Mouse (Mus musculus): ENCODE results near the gene Zscan2.
A peak's percentile ranks its signal among the peaks of the same experiment; 100 is the strongest.

Zscan2 gene

DNA sequence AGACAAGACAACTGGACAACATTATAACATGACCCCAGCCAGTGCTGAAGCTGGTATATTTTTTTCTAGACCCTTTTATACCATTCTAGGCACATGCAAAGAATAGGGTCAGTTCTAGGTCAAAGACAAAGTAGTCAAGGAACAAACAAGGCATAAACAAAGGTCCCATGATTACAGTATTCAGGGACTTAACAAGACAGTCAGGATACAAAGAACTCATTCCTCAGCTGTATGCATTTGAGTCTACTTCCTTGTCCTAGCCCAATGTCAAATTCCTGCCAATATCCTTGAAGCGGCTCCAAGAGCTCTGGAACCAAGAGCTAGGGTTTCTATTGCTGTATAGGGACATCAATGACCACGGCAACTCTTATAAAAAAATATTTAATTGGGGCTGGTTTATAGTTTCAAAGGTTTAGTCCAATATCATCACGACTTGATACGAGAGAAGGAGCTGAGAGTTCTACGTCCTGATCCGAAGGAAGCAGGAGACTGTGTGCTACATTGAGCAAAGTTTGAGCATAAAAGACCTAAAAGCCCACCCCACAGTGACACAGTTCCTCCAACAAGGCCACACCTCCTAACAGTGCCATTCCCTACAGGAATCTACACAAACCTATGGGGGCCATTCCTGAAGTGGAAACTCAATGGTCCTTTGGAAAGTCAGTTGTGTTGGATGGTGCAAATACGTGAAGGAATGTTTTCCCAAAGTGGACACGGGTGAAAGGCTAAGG is 16.6 kb upstream of the Zscan2 start:
- no peak for DNase-seq

DNA sequence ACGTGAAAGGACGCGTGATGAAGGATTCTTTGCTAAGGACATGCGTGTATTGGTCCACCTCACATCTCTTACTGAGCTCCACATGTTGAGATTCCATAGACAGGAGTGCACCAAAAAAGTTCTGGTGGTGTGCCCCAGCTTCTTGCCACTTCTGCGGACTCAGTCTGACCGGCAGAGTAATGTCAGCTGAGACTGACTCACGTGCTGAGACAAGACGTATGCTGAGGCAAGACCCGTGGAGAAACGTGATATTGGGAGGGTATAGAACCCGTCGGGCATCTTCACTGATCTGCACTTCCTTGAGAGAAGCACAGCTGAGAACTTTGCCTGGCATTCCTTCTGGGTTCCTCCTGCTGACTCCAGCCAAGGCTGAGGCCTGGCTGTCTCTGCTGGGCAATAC is 16.0 kb upstream of the Zscan2 start:
- DNase-seq: no peak

DNA sequence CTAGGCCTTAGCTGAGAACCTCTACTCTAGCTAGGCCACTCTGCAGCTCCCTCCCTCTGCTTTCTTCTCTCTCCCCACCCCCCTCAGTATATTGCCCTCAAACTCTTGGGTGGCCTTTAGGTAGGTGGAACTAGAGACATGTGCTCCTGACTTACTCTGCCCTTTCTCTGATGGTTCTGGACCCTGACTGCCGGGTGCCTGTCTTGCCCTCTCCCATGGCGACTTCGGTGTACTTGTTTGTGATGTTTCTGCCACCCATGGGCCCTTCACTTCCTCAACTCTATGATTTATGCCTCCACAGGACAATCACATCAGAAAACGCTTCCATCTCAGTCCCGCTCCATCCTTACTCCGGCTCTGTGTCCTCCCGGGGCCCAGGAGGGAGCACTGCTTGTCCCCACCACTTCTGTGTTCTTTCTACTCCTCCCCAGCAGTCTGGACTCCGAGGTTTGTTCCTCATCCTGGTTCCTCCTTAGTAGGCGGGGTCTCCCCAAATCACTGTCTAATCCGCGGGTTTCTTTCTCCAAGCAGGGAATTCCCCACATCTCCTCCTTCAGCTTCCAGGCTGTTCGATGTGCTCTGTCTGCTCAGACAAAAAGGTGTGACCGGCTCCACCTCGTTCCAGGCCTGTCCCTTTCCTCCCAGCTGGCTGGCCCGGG is 15.0 kb upstream of the Zscan2 start:
- no peak for DNase-seq

DNA sequence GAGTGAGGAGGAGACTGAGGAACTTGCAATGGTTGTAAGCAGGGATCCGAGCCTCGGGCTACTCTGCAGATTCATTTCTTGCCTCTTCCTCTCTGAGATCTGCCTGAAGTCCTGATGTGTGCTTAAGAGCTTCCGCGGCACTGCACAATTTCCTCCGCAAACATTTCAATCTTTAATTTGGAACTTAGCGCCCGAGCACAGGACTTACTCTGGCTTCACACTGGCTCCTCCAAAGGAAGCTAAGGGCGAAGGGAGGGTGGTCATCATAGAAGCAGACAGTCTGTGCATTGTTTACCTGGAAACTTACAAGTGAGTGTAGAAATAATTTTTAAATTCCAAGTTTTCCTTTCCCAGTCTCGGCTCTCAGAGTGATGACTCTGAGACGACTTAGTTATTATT is 14.4 kb upstream of the Zscan2 start:
- no peak for DNase-seq

DNA sequence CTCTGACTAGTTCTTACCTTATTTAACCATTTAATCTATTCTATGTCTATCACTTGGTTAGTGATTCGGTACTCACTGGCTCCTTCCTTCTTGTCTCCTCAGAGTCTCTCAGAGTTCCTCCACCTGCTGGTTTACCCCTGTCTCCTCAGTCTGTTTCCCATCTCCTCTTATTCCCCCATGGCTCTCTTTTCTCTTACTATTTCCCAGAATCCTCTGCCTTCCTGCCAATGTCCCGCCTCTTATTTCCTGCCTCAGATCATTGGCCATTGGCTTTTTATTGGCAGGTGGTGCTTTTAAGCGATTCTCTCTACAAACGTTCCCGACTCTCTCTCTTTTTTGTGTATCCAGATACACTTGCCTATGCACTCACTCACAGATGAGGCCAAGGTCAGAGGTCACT is 14.0 kb upstream of the Zscan2 start:
- DNase-seq: no peak

DNA sequence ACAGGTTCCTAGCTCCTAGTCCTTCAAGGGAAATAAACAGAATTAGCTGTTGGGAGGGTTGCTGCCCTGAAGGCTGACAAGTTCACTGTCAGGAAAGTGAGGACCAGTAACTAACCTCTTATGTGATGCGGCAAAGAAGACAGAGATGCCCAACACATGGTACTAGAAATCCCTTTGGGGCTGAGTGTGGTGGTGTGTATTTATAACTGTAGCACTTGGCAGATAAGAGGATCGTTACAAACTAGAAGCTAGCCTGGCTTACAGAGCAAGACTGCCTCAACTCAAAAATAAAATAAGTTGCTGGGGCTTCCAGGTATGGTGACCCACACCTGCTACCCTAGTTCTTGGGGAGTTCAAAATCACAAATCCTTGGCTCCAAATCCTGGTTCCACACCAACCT is 11.5 kb upstream of the Zscan2 start:
- DNase-seq: no peak

DNA sequence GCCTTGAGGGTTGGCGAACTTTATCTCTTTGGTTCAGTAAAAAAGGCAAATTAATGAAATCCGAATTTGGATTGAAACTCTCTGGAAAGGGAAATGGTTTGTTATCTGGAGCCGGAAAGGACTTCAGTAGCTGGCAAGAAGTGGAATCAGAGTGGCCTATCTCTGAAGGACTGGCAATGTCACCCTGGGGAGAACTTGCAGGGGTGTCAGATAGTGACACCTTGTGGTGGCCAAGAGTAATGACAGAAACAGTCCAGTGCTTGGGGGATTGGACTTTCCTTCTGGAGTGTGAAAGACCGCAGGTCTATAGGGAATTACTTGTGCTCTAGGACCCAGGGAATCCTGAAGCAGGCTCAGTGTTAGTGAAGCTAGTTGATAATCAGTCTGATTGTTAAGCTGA is 11.0 kb upstream of the Zscan2 start:
- no peak for DNase-seq

DNA sequence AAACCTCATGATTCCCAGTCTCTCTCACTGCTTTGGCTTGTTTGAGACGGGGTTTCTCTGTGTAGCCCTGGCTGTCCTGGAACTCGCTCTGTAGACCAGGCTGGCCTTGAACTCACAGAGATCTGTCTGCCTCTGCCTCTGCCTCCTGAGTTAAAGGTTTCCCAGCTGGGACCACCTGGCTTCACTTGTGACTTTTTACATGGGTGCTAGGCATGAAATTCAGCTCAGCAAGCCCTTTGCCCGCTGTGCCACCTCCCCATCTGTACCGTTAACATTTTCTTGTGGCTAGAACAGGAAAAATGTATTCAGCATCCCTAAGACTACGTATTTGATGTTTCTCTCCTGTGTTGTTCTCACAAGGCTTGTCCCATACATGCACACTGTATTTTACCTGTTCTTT is 10.2 kb upstream of the Zscan2 start:
- peak in 1 of 2 experiments; percentile 59 for DNase-seq

DNA sequence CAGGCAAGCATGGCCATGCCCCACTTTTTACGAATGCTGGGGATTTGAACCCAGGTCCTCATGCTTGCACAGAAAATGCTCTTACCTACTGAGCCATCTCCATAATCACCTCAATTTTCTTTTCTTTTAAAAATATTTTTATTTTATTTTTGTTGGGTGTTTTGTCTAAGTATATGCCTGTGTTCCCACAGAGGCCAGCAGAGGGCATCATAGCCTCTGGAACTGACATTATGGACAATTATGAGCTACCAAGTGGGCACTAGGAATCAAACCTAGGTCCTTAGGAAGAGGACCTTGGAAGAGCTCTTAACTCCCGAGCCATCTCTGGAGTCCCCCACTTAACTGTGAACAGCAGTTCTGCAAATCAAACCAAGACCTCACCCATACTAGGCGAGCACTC is 7.5 kb upstream of the Zscan2 start:
- DNase-seq: no peak

DNA sequence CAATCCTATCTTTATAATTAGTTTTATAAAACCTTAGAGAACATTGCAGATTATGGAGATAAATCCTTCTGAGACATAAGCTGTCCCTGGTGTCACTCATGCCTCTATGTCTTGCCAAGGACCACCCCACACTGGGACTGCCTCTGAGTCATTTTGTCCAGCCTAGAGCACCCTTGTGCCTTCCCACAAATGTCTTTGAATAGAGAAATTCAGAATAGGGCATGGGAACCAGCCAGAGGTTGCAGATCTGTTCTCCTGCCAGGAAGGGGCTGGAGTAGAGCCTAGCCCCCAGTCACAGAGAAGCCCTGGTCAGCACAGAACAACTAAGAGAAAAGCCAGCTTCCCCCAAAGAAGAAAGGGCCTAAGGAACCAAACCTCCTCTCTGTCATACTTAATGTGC is 5.4 kb upstream of the Zscan2 start:
- no peak for DNase-seq

DNA sequence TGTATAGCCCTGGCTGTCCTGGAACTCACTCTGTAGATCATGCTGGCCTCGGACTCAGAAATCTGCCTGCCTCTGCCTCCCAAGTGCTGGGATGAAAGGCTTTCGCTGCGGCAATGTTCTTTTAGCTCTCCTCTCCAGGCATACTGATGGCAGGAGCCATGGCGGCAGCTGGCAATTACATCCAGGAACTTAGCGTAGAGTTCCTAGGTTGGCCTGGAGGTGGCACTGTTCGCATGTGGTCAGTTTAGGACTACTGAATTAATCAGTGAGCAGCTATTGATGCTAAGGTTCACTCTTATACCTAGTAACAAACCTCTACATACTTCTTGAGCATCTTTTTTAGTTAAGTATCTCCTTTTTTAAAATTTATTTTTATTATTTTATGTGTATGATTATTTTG is 3.5 kb upstream of the Zscan2 start:
- DNase-seq: peak; percentile 44 to 64

DNA sequence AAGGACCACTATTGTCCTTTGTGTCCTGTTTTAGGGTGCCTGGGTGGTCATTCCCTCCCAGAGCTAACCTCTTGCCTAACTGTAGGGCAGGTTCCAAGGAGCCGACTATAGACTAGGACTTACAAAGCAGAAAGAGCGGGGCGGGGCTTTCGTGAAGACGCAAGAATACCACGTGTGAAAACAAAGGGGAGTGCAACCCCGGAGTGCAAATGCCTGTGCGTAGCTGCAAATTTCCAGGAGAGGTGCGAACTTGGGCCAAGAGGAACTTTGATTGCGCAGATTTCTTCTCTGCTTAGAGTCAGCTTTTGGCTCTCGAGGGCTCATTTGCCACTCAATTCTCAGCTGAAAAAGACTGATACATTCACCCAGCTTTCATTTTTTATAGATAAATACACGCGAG is 493 bp upstream of the Zscan2 start:
- peak; percentile 58 to 78 for DNase-seq

DNA sequence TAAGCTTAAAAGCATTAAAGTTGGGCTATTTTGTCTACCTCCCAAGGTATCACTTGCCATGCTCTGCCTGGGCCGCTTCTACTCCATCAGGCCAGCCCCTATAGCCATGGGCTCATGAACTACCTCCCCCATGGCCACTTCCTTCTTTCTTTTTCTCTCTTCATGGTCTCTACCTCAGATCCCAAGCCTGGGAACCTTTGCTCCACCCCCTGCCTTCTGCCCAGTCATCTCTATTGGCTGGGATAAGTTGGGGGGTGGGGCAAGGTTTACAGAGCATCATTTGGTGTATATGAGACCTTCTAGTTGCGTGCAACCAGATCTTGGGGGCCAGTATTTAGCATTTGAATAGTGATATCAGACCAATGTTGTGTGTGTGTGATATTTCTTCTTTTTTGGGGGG is 1.8 kb downstream of the Zscan2 start:
- DNase-seq: no peak

DNA sequence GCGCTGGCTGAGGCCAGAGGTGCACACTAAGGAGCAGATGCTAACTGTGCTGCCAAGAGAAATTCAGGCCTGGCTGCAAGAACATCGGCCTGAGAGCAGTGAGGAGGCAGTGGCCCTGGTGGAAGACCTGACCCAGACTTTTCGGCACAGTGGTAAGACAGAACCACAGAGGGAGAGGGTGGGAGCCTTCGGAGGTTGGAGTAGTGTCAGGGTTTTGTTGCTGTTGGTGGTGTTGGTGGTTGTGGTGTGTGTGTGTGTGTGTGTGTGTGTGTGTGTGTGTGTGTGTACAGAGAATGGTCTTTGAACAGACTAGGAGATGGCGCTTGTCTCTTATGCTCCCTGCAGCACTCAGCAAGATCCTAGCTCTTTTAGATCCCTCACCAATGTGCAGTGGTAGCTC is 2.8 kb downstream of the Zscan2 start:
- DNase-seq: no peak

DNA sequence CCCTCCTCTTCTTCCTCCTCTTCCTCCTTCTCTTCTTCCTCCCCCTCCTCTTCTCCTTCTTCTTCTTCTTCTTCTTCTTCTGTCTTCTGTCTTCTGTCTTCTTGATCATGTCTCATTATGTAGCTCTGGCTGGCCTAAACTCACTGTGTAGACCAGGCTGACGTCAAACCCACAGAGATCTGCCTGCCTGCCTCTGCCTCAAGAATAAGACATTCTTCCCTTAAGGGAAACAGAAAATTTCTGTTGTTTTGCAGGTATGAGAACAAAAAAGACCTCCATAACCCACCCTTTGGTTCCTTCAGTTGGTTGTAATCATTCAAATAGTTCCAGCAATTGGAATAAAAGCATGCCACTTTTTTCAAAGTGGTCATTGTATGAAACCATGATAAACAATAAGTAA is 3.4 kb downstream of the Zscan2 start:
- DNase-seq: no peak

DNA sequence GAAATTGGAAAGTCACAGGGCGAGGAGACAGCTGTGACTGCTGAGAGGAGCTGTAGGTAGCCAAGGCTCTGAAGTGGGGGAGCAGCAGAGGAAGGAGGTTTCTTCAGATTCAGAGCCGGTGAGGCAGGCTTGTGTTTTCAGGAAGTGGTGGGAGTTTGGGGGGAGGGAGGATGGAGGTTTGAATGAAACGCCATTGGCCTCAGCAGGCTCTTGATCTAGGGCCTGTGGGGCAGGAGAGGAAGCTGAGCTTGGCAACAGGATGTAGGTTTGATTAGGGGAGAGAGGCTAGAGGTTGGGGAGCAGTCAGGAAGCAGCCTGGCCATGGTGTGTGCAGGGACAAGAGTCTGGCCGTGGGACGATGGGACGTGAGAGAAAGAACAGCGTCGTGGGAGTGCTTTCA is 4.1 kb downstream of the Zscan2 start:
- peak; percentile 72 to 87 for DNase-seq

DNA sequence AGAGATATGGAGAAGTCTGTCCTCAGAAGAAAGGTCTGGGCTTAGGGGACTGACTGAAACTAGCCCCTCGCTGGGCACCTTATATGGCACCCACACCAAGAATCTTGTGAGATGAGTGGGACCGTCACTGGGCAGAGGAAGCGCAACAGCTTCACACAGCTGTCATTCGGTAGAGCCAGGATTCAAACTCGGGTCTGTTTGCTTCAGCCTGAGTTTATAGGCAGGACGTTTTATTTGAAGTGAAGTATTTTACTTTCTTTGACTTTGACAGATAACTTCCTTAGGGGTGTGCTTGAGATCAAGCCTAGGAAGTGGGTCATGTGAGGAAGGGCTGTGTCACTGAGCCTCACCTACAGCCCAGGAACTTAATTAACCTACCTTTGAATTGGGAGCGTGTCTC is 4.8 kb downstream of the Zscan2 start:
- DNase-seq: peak in 1 of 2 experiments; percentile 42

DNA sequence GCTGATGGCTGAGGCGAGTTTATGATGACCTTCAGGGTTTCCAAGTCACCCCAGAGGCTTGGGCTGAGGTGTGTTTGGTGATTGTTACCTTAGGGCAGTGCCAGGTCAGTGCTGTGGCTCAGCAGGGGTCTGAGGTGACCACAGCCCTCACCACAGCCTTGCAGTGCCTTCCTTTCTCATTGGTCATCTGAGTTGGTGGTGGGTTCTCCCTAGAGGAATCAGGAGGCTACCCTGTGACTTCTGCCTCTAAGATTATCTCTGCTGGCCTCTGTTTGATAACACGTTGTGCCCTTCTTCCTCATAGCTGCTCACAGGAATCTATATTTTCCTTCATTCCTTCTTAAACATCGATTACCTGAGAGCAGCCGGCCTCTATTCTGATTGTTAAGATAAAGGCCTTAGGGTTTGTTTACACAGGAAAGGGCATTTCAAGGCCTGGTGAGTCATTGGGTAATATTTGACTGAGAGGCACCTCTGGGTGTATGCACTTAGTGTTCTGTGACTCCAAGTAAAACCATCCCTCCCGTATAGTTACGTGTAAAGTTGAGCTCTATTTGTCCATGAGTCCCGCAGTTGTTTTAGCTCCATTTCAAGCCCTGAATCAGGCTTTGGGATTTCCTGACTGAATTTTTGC is 5.9 kb downstream of the Zscan2 start:
- DNase-seq: no peak

DNA sequence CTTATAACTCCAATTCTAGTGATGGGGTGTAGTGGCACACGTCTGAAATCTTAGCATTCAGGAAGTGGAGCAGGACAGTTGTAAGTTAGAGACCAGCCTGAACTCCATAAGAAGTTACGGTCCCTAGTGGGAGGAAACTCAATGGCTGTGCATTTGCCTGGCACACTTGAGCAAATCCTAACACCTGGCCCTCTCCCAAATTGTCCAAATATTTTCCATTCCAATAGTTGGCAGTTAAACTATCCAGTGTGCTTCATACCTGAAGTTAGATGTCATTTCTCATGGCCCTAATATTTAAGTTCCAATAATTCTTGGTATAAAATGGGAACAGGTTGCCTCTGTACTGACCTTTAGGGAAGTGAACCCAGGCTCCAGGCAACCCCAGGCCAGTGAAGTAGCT is 8.0 kb downstream of the Zscan2 start:
- no peak for DNase-seq

DNA sequence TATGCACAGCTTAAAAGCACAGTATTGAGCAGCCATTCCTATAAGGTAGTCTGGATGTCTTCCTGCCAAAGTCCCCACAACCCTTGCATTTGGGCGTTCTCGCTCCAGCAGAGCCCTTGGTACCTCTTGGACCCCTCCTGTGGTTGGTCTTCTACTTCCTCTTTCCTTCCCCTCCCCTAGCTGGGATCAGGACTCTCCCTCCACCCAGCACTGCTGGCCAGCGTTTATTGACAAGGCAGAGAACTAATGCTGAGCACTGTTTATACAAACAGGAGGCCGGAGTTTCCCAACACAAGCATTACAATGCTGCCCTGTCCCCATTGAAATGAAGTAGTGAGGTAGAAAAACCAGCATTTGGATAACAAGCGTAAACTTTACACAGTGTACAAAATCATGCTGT is 12.3 kb downstream of the Zscan2 start:
- DNase-seq: no peak

DNA sequence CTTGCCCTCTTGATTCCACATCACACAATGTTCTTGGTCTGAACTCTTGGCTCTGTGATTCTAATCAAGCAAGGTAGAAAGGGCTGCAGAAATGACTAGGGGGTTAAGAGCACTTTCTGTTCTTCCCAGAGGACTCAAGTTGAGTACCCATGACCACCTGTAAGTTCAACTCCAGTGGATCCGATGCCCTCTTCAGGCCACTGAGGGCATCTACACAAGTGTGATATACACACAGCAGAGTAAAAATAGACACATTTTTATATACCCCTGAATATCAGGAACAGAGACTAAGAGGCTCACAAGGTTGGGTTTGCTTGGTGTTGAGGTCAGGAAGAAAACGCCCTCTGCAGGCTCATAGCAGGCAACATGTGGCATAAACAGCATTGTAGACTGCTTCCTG is 12.9 kb downstream of the Zscan2 start:
- no peak for DNase-seq

DNA sequence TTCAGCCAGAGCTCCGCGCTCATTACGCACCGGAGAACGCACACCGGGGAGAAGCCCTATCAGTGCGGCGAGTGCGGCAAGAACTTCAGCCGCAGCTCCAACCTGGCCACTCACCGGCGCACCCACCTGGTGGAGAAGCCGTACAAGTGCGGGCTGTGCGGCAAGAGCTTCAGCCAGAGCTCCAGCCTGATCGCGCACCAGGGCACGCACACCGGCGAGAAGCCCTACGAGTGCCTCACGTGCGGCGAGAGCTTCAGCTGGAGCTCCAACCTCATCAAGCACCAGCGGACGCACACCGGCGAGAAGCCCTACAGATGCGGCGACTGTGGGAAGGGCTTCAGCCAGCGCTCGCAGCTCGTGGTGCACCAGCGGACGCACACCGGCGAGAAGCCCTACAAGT is 15.0 kb downstream of the Zscan2 start:
- DNase-seq: no peak

DNA sequence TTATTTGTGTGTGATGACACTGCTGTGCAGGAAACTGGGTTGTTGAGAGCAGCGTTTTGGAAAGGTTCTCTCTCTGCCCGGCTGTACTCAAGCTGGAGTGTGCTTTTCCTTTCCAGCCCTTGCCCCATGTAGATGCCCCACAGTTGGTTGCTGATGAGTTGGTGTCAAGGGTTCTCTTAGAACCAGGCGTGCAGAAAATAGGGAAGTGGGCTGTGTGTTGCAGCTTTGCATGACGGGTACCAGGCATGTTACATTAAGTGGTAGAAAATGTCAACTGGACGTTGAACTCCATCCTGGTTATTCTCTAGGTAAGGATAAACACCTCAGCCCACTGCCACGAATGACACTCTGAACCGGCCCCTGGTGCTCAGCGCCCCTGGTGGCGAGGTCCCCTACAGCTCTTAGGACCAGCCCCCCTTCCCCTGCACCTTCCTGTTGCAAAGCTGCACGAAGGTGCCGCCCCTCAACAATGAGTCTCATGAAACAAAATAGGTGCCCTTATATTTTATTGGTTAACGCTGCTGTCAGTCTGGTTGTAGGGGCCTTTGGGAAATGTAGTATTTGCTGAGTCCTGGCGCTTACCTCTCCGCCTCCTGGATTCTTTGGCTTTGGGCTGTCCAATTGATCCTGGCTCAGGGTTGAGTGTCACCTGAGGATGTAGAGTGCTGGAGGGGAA is 22.2 kb downstream of the Zscan2 start:
- peak; percentile 63 to 81 for DNase-seq

DNA sequence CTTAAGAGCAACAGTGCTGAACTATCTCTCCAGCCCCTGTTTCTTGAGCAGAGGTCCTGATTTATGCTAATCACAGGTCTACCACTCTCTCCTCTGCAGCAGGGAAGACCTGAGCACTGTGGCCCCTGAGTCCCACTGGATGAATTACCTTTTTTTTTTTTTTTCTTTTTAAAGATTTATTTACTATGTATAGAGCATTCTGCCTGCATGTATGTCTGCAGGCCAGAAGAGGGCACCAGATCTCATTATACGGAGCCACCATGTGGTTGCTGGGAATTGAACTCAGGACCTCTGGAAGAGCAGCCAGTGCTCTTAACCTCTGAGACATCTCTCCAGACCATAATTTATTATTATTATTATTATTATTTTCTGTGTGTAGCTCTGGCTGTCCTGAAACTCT is 24.9 kb downstream of the Zscan2 start:
- DNase-seq: no peak

All from thymus, adult 18-20 months (tissue).